In the genomic region with DNA sequence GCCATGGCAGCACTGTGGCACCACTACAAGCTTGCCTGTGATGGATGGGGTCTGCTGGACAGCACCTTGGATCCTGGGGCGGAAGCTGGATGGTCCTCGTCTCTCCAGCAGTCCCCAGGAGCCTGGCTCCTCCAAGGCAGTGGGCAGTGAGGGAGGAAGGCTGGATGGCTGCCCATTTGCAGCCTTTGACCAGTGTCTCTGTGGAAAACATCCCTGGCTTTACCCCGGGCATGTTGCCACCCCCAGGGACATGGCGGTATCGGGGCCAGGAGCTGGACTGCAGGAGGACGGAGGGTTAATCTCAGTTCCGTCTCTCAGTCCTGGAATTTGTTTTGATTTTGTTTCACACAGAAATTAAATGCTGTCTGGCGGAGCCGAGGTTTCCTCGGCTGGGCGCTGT, we compare ENCODE assay signal across 14 mouse cellular contexts. TPM values are rescaled to one million over a fixed set of nuclear protein-coding genes. Genes with fewer than 3 reads are reported as not detected.
DNase-seq lines count a peak whose midpoint lies in the region.
"Had no signal": no experiment of that assay in that cellular context is flagged by ENCODE, and none has a peak within 500 bp of the region (broad histone marks: within the 10 kb centered on the region; RNA-seq: fewer than 3 reads in every experiment).

No protein-coding gene starts in this region.

- peak; percentile 63 to 71 for DNase-seq in cerebellum, postnatal 10 days
- DNase-seq in cerebellum, adult 9-10 months, result no peak
- peak; percentile 38 to 60 for DNase-seq in kidney, postnatal 25 days
- no peak for DNase-seq in kidney, adult 11 months
- DNase-seq in right cerebral cortex, postnatal 10 days (ENCODE audit: low spot score in 2 of 2), result peak; percentile 40 to 54
- no peak for DNase-seq in right cerebral cortex, adult 2 months (ENCODE audit: low spot score in 2 of 2)
- no peak for DNase-seq in thymus, postnatal 0 days (ENCODE audit: low spot score)
- DNase-seq in frontal cortex, postnatal 10 days (ENCODE audit: low spot score in 2 of 2), result no peak
- DNase-seq: cerebellum, adult 8-10 months; lung, adult 2 months; retina, postnatal 1 day; thymus, adult 18-20 months had no signal

RNA-seq across cellular contexts. Expression of gene Wnt9a, which starts 7.2 kb away (rescaled TPM):
- polyA plus RNA-seq in thymus, postnatal 0 days (2015; fragmentation: Nextera tagmentation; extraction: Ambion mirVana), result 1.2 TPM in 2 replicates

RNA-seq across cellular contexts. Expression of gene Wnt3a, which starts 23.4 kb away (rescaled TPM):
- 0.13 and 0.20 TPM in 2 replicates for polyA plus RNA-seq in thymus, postnatal 0 days (2015; fragmentation: Nextera tagmentation; extraction: Ambion mirVana)
- polyA plus RNA-seq: heart, embryonic 14.5 days; intestine, embryonic 14.5 days had no signal

Comparison
In these comparisons a context has a peak if more than half of its experiments do, and no peak if none do; other contexts are left out.
1. DNase-seq: peak in cerebellum, postnatal 10 days (2 of 2), kidney, postnatal 25 days (2 of 2) and right cerebral cortex, postnatal 10 days (2 of 2); none in cerebellum, adult 9-10 months (single experiment), kidney, adult 11 months (single experiment), right cerebral cortex, adult 2 months (0 of 2), thymus, postnatal 0 days (single experiment) and frontal cortex, postnatal 10 days (0 of 2).